Mouse (Mus musculus) spleen, adult 10 weeks (tissue): ENCODE data around the gene Lrrc63. TPM values are rescaled to one million over a fixed set of nuclear protein-coding genes. Genes with fewer than 3 reads are reported as not detected.

Source experiments
- polyA plus RNA-seq: library from polyadenylated mRNA; stranded (reverse); fragments of 350-450 nt; fragmentation: Illumina TruSeq; extraction: RNeasy Lipid Tissue Mini Kit (QIAGEN cat#74804); gene quantifications from one replicate; pipeline ENCODE4 v1.2.3, GENCODE M21; 2015; ENCODE audit warnings: low replicate concordance; ENCODE audit not compliant: insufficient read depth

Gene Lrrc63
- 0.26 TPM for polyA plus RNA-seq

GRCm38 (mm10) chr14:75130501-75131318 lies at the start of gene Lrrc63, which contains the start of gene Lcp1:
Gene Lrrc63 (minus strand): TSS chr14:75130881.
Gene Lcp1 (plus strand): TSS chr14:75131101.

Other genes with a start within 250 kb of the Lrrc63 start
- 31.4 TPM for gene Lrch1, start 183.0 kb downstream of the Lrrc63 start, polyA plus RNA-seq
- gene Rubcnl, start 114.9 kb downstream of the Lrrc63 start, polyA plus RNA-seq = 54.0 TPM
- gene Lcp1, start 220 bp upstream of the Lrrc63 start, polyA plus RNA-seq = 1,063 TPM
- not detected for gene Cpb2, start 111.4 kb upstream of the Lrrc63 start, polyA plus RNA-seq
- gene Zc3h13, start 153.5 kb upstream of the Lrrc63 start, polyA plus RNA-seq = 39.0 TPM